Mouse (Mus musculus): ENCODE measurements around the gene Gm3448. TPM values are rescaled to one million over a fixed set of nuclear protein-coding genes. Genes with fewer than 3 reads are reported as not detected.
"Not testable (repeated sequence)": the region's sequence is repeated elsewhere in the genome, so short reads cannot be mapped to it uniquely, and the experiment has no call there.

Gene Gm3448
- polyA plus RNA-seq, 1 experiment from 2014 or later: 3.7 TPM

DNA sequence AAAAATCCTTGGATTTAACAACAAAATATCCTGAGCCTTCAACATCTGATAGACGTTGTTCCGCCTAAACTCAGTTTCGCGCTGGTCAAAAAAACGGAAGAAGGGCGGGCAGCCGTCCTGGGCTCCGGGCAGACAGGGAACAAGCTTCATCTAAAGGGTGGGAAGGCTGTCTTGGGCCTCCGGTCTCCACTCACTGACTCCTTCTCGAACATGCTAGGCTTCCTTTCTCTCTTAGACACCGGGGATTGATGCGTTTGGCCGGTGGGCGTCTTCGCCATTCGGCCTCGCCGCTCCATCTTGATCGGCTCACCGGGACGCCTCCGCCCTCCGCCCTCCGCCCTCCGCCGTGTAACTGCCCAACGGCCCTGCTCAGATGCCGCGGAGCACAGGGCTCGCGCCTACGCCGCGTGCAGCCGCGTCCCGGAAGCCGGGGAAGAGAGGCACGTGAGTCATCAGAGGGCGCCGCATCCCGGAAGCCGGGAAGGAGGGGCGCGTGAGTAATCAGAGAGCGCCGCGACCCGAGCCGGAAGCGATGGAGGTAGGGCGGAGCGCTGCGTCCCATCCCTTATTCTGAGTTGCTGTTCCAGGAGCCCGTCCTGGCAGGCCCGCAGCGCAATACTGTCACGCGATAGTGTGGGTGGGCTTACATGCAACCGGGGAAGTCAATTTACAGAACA is 62.8 kb downstream of the Gm3448 start, which contains the start of the genes 9030025P20Rik and Gm3417:
Gene 9030025P20Rik (plus strand): TSS at position 107 of the 677 bp plus-strand sequence.
Gene Gm3417 (minus strand): TSS at position 429 of the 677 bp plus-strand sequence.
- H3K4me1 ChIP-seq, H3K27ac ChIP-seq, H3K9me3 ChIP-seq, H3K27me3 ChIP-seq, H3K9ac ChIP-seq, H3K36me3 ChIP-seq, H3K4me3 ChIP-seq: not testable (repeated sequence)
- WGBS: no CpG with 5 or more reads among the region's 60 CpGs
- peak within 1 kb of the TSS; percentile 31; the same call in 1 of the 2 replicates for H3K4me2 ChIP-seq
- ATAC-seq (ENCODE audit: borderline replicate concordance, extremely low read depth, low FRiP score, low TSS enrichment): peak; percentile 97

DNA sequence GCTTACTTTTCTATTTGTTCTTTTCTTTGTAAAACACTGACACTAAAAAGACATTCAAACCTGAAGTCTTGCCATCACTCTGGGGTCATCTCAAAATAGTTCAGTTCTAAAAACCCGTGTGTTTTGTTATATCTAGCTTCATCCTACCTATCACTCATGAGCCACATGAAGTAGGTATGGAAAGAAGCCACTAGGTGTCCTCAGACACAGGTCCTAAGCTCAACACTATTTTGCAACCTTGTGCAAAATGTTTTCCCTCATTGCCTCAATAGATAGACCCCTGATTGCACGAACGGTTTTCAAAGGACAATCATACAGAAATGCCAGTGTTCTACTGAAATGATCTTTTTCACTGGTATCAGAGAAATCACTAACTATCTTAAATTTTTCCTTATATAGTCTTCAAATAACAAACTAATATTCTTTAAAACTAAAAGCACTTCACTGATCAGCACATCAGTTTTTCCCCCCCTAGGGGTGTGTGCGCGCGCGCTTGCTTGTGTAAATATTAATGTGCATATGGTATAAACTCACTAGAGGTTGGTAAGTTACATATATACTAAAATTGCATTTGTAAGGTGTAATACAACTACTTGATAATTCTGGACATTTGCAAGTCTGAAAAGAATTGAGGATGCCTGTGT is 63.5 kb downstream of the Gm3448 start:
- not testable (repeated sequence) for ATAC-seq (ENCODE audit: borderline replicate concordance, extremely low read depth, low FRiP score, low TSS enrichment); H3K4me3 ChIP-seq; H3K36me3 ChIP-seq; H3K9ac ChIP-seq; H3K27me3 ChIP-seq; H3K4me1 ChIP-seq; H3K27ac ChIP-seq; H3K9me3 ChIP-seq
- 0% methylated on average over 4 of the region's 7 CpGs for WGBS
- H3K4me2 ChIP-seq: peak overlapping the region; percentile 31; the same call in 1 of the 2 replicates

DNA sequence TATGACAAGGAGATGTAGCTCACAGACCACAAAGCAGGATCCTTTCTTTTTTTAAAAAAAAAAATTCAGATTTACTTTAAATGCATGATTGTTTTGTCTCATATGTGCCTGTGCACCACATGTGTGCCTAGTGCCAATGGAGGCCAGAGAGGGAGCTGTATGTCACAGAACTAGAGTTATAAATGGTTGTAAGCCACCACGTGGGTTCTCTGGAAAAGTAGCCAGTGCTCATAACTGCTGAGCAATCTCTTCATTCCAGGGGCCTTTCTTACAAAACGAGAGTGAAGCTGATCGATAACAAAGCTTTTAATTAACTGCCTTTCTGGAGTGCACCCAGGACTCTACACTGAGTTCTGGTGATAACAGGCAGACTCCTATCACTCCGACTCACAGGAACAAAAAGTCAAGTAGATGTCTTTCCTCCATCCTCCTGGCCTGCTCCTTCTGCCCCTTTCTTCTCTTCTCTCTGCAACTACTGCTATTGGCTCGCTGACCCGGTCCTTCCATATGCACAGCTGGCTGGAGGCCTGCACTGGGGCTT is 72.9 kb downstream of the Gm3448 start:
- not testable (repeated sequence) for H3K4me1 ChIP-seq; H3K9me3 ChIP-seq; H3K9ac ChIP-seq; H3K36me3 ChIP-seq; ATAC-seq (ENCODE audit: borderline replicate concordance, extremely low read depth, low FRiP score, low TSS enrichment); H3K4me2 ChIP-seq; H3K27ac ChIP-seq; H3K4me3 ChIP-seq; H3K27me3 ChIP-seq
- WGBS: no CpG with 5 or more reads among the region's 6 CpGs

DNA sequence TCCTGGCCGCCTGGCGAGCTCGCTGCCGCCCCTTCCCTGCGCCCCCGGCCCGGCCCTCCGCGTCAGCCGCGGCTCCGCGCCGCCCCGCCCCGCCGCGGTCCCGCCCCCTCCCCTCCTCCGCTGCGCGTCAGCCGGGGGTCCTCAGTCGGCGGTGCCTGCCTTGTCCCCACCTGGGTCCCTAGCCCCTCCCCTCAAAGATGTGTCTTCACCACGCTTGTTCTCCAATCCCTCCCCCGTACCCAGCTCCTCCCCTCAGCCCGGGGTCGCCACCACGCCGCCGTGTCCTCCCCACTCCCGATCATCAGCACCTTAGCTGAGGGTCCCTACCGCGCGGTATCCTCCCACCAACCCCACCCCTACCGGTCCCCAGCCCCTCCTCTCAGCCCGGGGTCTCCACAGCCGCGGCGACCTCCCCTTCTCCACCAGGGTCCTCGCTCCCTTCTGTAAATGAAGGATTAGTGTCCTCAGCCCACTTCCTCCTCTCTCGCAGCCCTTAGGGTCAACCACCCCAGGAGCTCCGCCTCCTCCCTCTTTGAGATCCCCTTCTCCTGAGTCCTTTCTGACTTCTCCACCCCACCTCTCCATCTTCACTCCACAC is 79.7 kb downstream of the Gm3448 start:
- not testable (repeated sequence) for H3K27ac ChIP-seq, H3K36me3 ChIP-seq, H3K4me1 ChIP-seq, H3K4me2 ChIP-seq, H3K9me3 ChIP-seq, H3K4me3 ChIP-seq, H3K9ac ChIP-seq, H3K27me3 ChIP-seq
- peak; percentile 89 for ATAC-seq (ENCODE audit: borderline replicate concordance, extremely low read depth, low FRiP score, low TSS enrichment)
- WGBS: no CpG with 5 or more reads among the region's 44 CpGs

DNA sequence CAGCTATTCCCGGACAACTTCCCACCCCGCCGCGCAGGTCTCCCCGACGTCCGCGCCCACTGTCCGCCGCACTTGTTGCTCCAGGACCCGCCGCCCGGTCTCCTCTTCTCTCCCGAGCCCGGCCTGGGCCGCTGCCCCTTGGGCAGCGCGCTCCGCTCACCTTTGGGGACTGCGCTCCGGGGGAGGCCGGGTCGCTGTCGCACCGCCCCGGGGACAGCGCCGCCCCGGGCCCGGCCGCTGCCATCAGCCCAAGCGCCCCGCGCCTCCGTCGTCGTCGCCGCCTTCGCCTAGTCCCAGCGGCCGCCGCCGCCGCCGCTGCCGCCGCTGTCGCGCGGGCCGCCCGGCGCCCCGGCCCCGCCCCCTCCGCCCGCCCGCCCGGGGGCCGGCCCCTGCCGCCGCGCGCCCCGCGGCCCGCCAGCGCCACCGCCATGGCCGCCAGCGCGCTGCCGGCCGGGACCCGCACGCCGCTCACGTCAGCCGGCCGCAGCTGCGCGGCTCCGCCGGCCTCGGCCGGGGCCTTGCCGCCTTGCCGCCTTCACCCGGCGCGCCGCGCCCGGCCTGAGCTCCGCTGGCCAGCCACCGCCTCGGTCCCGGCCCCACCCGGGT is 80.3 kb downstream of the Gm3448 start, which contains the start of gene Phf10:
Gene Phf10 (minus strand): TSS at position 323 of the 606 bp plus-strand sequence.
- not testable (repeated sequence) for H3K27me3 ChIP-seq, H3K9me3 ChIP-seq, H3K4me1 ChIP-seq, H3K36me3 ChIP-seq
- H3K4me2 ChIP-seq: peak within 1 kb of the TSS; percentile 91
- H3K9ac ChIP-seq: peak within 1 kb of the TSS; percentile 79
- under 1% methylated on average over 43 of the region's 100 CpGs for WGBS
- H3K27ac ChIP-seq: peak within 1 kb of the TSS; percentile 83
- ATAC-seq (ENCODE audit: borderline replicate concordance, extremely low read depth, low FRiP score, low TSS enrichment): peak; percentile 86
- peak within 1 kb of the TSS; percentile 79 for H3K4me3 ChIP-seq

DNA sequence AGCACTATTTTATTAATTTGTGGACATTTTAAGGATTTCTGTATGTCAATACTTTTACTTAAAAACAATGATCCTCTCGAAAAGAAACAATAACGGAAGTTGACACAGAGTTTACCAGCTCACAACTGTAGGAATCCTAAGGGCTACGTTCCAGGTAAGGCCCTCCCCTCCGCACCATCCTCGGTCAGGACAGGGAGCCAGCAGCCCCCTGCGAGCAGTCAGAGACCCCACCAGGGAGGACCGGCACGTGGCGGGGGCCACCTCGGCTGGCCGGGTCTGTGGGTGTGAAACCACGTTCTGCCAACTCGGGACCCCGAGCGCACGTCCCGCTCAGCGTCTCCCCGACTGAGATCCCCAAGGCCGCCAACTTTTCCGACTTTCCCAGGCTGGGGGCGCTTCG is 80.8 kb downstream of the Gm3448 start:
- H3K27me3 ChIP-seq: no peaks in the 10 kb centered on the region
- under 1% methylated on average over 22 of the region's 23 CpGs for WGBS
- peak overlapping the region; percentile 91 for H3K4me2 ChIP-seq
- no peak overlapping the region for H3K27ac ChIP-seq
- H3K4me1 ChIP-seq: peaks cover 9% of the 10 kb centered on the region
- H3K36me3 ChIP-seq: 0 out of 2 replicates have a peak, but pooled peaks cover 5% of the 10 kb centered on the region
- H3K9me3 ChIP-seq: no peaks in the 10 kb centered on the region
- ATAC-seq (ENCODE audit: borderline replicate concordance, extremely low read depth, low FRiP score, low TSS enrichment): 0 out of 2 replicates have a peak, but pooled peaks have one; percentile 3
- peak overlapping the region; percentile 79 for H3K9ac ChIP-seq
- H3K4me3 ChIP-seq: peak overlapping the region; percentile 79

DNA sequence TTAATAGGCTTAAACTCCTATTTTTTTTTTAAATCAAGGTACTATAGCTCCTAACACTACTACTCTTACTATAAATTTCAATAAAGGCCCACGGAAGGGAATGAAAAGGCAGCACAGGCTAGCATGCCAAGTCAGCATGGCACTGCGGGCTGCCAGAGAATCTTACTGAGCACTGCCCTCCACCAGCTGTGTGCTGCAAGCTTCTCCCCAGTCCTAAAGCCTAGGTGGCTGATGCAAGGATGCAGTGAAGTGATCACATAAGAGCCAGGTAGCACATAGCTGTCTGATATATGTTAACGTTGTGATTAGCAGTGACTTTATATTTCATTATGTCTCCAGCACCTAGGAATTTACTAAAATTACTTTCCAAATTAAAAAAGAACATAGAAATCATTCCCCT is 81.4 kb downstream of the Gm3448 start:
- no peak overlapping the region for H3K27ac ChIP-seq
- no peaks in the 10 kb centered on the region for H3K9me3 ChIP-seq
- H3K36me3 ChIP-seq: 0 out of 2 replicates have a peak, but pooled peaks cover 7% of the 10 kb centered on the region
- 23% methylated on average over 3 of the region's 3 CpGs for WGBS
- H3K27me3 ChIP-seq: no peaks in the 10 kb centered on the region
- H3K4me3 ChIP-seq: peak overlapping the region; percentile 27
- ATAC-seq (ENCODE audit: borderline replicate concordance, extremely low read depth, low FRiP score, low TSS enrichment): no peak
- peaks cover 9% of the 10 kb centered on the region for H3K4me1 ChIP-seq
- H3K4me2 ChIP-seq: peak overlapping the region; percentile 91
- peak overlapping the region; percentile 19 for H3K9ac ChIP-seq

DNA sequence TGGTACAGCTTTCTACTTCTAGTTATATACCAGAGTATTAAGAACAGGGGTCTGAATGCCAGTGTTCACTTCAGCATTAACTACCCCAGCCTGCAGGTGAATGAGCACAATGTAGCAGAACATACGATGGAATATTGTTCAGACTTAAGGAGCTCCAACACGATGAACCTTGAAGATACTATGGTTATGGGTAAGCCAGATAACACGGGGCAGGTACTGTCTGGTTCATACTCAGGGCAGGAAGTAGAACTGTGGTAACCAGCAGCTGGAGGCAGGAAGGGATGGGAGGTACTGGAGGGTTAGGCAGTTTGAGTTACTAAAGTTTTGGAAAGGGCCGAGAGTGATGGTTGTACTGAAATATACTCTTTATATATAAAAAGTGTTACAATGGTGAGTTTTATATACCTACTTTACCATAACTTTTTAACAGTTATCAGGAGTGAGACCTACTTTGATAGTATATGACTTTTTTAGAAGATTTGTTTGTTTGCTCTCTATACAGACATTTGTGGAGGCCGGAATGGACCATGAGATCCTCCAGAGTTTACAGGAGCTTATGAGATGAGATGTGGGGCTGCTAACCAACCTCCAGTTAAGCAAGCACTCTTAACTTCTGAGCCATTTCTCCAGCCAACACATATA is 82.5 kb downstream of the Gm3448 start:
- Histone ChIP-seq H3K4me1 (peaks cover 9% of the 10 kb centered on the region), H3K9me3 (no peaks in the 10 kb centered on the region), H3K4me3 (no peak overlapping the region), H3K4me2 (no peak overlapping the region), H3K27me3 (no peaks in the 10 kb centered on the region), H3K36me3 (peaks cover 17% of the 10 kb centered on the region), H3K27ac (no peak overlapping the region), H3K9ac (no peak overlapping the region)
- no peak for ATAC-seq (ENCODE audit: borderline replicate concordance, extremely low read depth, low FRiP score, low TSS enrichment)
- 84% methylated on average over 5 of the region's 5 CpGs for WGBS

DNA sequence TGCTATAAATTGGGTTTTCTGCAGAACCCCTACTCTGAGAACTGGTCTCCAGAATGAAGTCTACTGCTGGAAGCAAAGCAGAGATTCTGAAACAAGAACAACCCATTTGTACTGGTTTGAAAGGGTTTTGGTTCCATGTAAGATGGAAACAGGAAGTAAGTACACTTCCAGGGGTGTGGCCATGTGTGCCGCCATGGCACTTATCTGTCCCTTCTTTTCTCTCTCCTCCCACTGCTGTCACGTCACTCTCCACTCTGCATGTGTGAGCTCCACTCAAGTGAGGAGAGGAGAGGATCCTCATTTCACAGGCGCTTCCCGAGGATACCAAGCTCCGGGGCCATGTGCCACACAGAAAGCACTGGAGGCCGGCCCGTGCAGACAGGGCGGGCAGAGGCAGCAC is 87.9 kb downstream of the Gm3448 start:
- Histone ChIP-seq H3K4me2 (no peak overlapping the region), H3K4me1 (no peaks in the 10 kb centered on the region), H3K27me3 (no peaks in the 10 kb centered on the region), H3K9me3 (no peaks in the 10 kb centered on the region), H3K4me3 (no peak overlapping the region), H3K9ac (no peak overlapping the region), H3K36me3 (peaks cover 58% of the 10 kb centered on the region), H3K27ac (no peak overlapping the region)
- 86% methylated on average over 8 of the region's 8 CpGs for WGBS
- no peak for ATAC-seq (ENCODE audit: borderline replicate concordance, extremely low read depth, low FRiP score, low TSS enrichment)

DNA sequence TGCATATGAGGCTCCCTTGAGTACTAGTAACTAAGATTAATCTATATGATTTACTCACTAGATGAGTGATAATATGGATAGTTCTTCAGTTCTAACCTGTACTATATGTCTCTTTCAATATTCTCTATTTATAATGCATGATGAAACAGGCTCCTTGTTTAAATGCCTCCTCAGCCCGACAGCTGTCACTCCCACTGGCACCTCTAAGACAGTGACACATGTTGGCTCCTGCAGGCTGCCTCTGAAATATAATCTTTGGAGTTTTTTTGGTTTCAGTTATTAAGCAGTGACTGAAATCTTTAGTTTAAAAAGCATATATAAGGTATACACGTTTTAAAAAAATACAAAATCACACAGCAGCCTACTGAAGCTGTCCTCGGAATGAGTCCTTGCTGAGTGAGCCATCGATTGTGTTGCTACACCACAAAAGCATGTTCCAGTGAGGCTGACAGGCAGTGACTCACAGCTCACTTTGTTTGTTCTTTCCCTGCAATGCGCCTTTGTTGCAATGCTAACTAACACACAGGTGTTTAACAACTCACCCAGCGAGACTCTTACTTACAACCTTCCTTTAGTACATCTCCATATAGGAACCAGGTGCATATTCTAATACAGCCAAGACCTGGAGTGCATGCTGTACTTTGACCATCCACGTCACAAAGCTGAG is 92.0 kb downstream of the Gm3448 start:
- Histone ChIP-seq H3K4me1 (peaks cover 10% of the 10 kb centered on the region; the same call in 1 of the 2 replicates), H3K27me3 (no peaks in the 10 kb centered on the region), H3K4me3 (no peak overlapping the region), H3K27ac (no peak overlapping the region), H3K9me3 (no peaks in the 10 kb centered on the region), H3K4me2 (no peak overlapping the region), H3K9ac (no peak overlapping the region), H3K36me3 (peaks cover 71% of the 10 kb centered on the region)
- 84% methylated on average over 7 of the region's 7 CpGs for WGBS
- ATAC-seq (ENCODE audit: borderline replicate concordance, extremely low read depth, low FRiP score, low TSS enrichment): no peak
